Mouse (Mus musculus) hindbrain, embryonic 13.5 days (tissue): ENCODE data around the gene Iffo2. TPM values are rescaled to one million over a fixed set of nuclear protein-coding genes. Genes with fewer than 3 reads are reported as not detected.
"Not testable (repeated sequence)": the region's sequence is repeated elsewhere in the genome, so short reads cannot be mapped to it uniquely, and the experiment has no call there.

Source experiments
- ATAC-seq: fragments of 200-750 bp; cut with Nextera tagmentation; 2 replicates; pipeline ENCODE4 v1.8.0; 2017; ENCODE audit warnings: moderate TSS enrichment; ENCODE audit not compliant: low FRiP score
- H3K27ac ChIP-seq: fragments of 300-500 bp; sonication (generic); 2 replicates; pipeline ENCODE4 v1.5.1; 2015; ENCODE audit warnings: inconsistent platforms, mild to moderate bottlenecking, moderate library complexity
- H3K27me3 ChIP-seq: fragments of 300-500 bp; sonication (generic); 2 replicates; pipeline ENCODE4 v1.6.1; 2015; ENCODE audit warnings: mild to moderate bottlenecking, inconsistent platforms
- H3K36me3 ChIP-seq: fragments of 300-500 bp; sonication (generic); 2 replicates; pipeline ENCODE4 v1.6.1; 2015; ENCODE audit warnings: mild to moderate bottlenecking, inconsistent platforms
- H3K4me1 ChIP-seq: fragments of 300-500 bp; sonication (generic); replicated peaks from 2 replicates; pipeline ENCODE4 v1.6.1; 2015; ENCODE audit warnings: inconsistent platforms
- H3K4me2 ChIP-seq: fragments of 300-500 bp; sonication (generic); 2 replicates; pipeline ENCODE4 v1.6.1; 2015; ENCODE audit warnings: inconsistent platforms, mild to moderate bottlenecking, moderate library complexity
- H3K4me3 ChIP-seq: fragments of 300-500 bp; sonication (generic); 2 replicates; pipeline ENCODE4 v1.5.1; 2015; ENCODE audit warnings: mild to moderate bottlenecking, inconsistent platforms
- H3K9ac ChIP-seq: fragments of 300-500 bp; sonication (generic); 2 replicates; pipeline ENCODE4 v1.6.1; 2015; ENCODE audit warnings: mild to moderate bottlenecking, inconsistent platforms
- H3K9me3 ChIP-seq: fragments of 300-500 bp; sonication (generic); 2 replicates; pipeline ENCODE4 v1.6.1; 2016; ENCODE audit warnings: inconsistent platforms
- WGBS: fragments of 180-500 bp; shearing (Covaris S2); methylation state at CpG from one replicate; pipeline ENCODE4 v1.1.7; 2015; 5-methylcytosine and 5-hydroxymethylcytosine counted together
- polyA plus RNA-seq: library from polyadenylated mRNA; unstranded; fragments of >200 nt; fragmentation: Nextera tagmentation; extraction: Ambion mirVana; gene quantifications from 2 replicates; pipeline ENCODE4 v1.2.1, GENCODE M21; 2015

Gene Iffo2
- 4.4 and 4.7 TPM in 2 replicates for polyA plus RNA-seq

DNA sequence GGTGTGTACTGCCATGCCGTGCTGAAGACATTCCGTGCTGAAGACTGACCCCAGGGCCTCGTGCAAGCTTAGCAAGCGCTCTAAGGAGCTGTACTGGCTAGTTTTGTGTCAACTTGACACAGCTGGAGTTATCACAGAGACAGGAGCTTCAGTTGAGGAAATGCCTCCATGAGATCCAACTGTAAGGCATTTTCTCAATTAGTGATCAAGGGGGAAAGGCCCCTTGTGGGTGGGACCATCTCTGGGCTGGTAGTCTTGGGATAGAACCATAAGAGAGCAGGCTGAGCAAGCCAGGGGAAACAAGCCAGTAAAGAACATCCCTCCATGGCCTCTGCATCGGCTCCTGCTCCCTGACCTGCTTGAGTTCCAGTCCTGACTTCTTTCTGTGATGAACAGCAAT lies at the start of gene Iffo2:
TSS of gene Iffo2 (plus strand) at position 301 of the 400 bp plus-strand sequence.
- H3K36me3 ChIP-seq, H3K4me2 ChIP-seq, H3K9ac ChIP-seq, ATAC-seq, H3K27ac ChIP-seq, H3K27me3 ChIP-seq, H3K4me1 ChIP-seq, H3K9me3 ChIP-seq, H3K4me3 ChIP-seq: not testable (repeated sequence)
- 87% methylated on average over 5 of the region's 5 CpGs for WGBS

GRCm38 (mm10) chr4:139481400-139481799 lies 48.9 kb upstream of the Iffo2 start:
- Histone ChIP-seq H3K9ac (no peak overlapping the region), H3K36me3 (peaks cover 96% of the 10 kb centered on the region), H3K9me3 (no peaks in the 10 kb centered on the region), H3K27ac (no peak overlapping the region), H3K4me3 (no peak overlapping the region), H3K4me2 (no peak overlapping the region), H3K4me1 (no peaks in the 10 kb centered on the region; the same call in 1 of the 2 replicates), H3K27me3 (no peaks in the 10 kb centered on the region)
- 100% methylated on average over 1 of the region's 1 CpGs for WGBS
- ATAC-seq = no peak

- WGBS = 92% methylated on average over 8 of the region's 8 CpGs
- H3K9me3 ChIP-seq = no peaks in the 10 kb centered on the region
- H3K27me3 ChIP-seq = no peaks in the 10 kb centered on the region
- peaks cover 8% of the 10 kb centered on the region for H3K4me1 ChIP-seq
- no peak for ATAC-seq
- no peak overlapping the region for H3K9ac ChIP-seq
- no peak overlapping the region for H3K27ac ChIP-seq
- H3K4me2 ChIP-seq = no peak overlapping the region
- H3K36me3 ChIP-seq = peaks cover 98% of the 10 kb centered on the region
- no peak overlapping the region for H3K4me3 ChIP-seq
These were observed 46.8 kb upstream of the Iffo2 start for GRCm38 (mm10) chr4:139483461-139484105.

DNA sequence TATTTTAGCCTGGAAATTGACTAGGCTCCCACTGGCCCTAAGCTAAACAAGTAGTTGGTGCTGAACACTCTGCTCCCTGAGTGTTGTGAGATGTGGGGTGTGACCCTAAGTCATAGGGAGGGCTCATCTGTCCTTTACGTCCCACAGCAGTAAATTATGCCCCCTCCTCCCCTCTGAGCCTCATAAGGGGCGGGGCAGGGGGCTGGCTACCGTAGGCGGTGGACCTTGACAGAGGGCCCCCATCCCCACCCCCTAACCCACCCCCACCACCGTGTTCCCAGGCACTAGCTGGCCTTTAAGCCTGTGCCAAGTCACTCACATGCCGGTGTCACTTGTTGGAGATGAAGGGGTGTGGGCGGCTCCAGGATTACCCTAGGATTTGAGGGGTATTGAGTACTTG lies 45.9 kb upstream of the Iffo2 start:
- 82% methylated on average over 7 of the region's 7 CpGs for WGBS
- H3K36me3 ChIP-seq = peaks cover 98% of the 10 kb centered on the region

DNA sequence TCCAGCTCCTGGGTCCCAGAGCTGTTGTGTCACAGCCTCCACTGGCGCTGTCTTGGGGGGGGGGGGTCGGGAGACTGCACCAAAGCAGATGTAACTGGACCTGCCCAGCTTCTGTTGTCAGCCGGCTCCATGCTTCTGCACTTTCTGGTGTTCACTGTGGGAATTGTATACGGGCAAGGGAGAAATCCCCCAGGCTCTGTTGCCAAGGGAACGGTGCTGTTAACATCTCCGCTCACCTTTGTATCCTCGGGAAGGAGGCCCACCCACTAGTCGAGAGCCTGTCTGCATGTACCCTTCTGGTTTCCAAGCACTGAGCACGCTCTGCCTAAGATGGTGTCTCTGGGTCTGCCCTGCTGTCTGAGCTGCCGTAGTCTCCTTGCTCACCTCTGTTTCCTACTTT lies 43.3 kb upstream of the Iffo2 start:
- Histone ChIP-seq H3K4me3 (no peak overlapping the region), H3K9ac (peak overlapping the region; percentile 51; the same call in 1 of the 2 replicates), H3K36me3 (peaks cover 98% of the 10 kb centered on the region), H3K9me3 (no peaks in the 10 kb centered on the region), H3K4me1 (peaks cover 8% of the 10 kb centered on the region), H3K4me2 (no peak overlapping the region), H3K27me3 (no peaks in the 10 kb centered on the region), H3K27ac (peak overlapping the region; percentile 36; the same call in 1 of the 2 replicates)
- 52% methylated on average over 10 of the region's 10 CpGs for WGBS
- ATAC-seq = no peak

More for the DNA sequence above, 45.9 kb upstream of the Iffo2 start:
- Histone ChIP-seq H3K4me1 (peaks cover 8% of the 10 kb centered on the region), H3K4me3 (no peak overlapping the region), H3K4me2 (no peak overlapping the region), H3K9me3 (no peaks in the 10 kb centered on the region), H3K27ac (no peak overlapping the region), H3K9ac (no peak overlapping the region), H3K27me3 (no peaks in the 10 kb centered on the region)
- ATAC-seq = no peak

DNA sequence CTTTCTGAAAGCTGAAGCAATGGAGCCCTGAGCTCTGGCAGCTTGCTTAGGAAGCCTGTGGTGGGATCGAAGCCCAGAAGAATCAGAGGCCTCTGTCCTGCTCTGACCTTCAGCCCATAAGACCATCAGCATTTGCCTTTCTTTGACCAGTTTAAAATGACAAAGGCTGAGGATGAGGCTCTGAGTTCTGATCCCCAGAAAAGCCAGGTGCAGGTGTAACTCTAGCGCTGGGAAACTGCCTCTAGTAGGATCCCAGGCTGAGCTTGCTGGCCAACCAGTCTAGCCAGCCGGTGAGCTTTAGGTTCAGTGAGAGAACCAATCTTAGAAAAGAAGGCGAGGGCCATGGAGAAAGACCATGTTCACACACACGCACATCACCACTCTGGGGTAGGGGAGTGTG lies 42.0 kb upstream of the Iffo2 start:
- Histone ChIP-seq H3K9me3 (no peaks in the 10 kb centered on the region), H3K9ac (no peak overlapping the region), H3K27ac (no peak overlapping the region), H3K4me3 (no peak overlapping the region), H3K27me3 (no peaks in the 10 kb centered on the region), H3K36me3 (peaks cover 85% of the 10 kb centered on the region), H3K4me1 (peaks cover 11% of the 10 kb centered on the region), H3K4me2 (no peak overlapping the region)
- no peak for ATAC-seq
- 93% methylated on average over 5 of the region's 5 CpGs for WGBS

DNA sequence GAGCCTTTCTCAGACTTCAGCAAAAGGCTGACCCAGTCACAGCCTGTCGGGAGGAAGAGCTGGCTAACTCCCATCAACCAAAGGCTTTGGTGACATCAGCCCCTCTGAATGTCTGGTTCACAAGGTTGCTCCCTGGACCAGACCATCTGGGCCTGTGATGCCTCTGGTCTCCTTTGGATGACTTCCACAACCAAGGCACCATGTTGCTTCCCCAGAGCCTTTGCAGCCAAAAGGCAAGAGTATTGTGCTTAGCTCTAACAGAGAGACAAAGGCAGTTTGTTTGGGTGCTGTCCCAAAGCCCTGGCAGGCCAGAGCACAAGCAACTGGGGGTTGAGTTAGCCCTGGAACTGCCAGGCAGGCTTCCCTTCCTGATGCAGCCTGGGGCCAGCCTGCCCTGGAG lies 40.4 kb upstream of the Iffo2 start:
- 83% methylated on average over 1 of the region's 1 CpGs for WGBS
- H3K36me3 ChIP-seq = peaks cover 69% of the 10 kb centered on the region
- H3K9me3 ChIP-seq = no peaks in the 10 kb centered on the region
- no peaks in the 10 kb centered on the region for H3K27me3 ChIP-seq
- no peak overlapping the region for H3K4me2 ChIP-seq
- no peak for ATAC-seq
- peaks cover 11% of the 10 kb centered on the region for H3K4me1 ChIP-seq
- H3K4me3 ChIP-seq = no peak overlapping the region
- H3K9ac ChIP-seq = 0 out of 2 replicates have a peak overlapping the region, but pooled peaks have one; percentile 6
- no peak overlapping the region for H3K27ac ChIP-seq

DNA sequence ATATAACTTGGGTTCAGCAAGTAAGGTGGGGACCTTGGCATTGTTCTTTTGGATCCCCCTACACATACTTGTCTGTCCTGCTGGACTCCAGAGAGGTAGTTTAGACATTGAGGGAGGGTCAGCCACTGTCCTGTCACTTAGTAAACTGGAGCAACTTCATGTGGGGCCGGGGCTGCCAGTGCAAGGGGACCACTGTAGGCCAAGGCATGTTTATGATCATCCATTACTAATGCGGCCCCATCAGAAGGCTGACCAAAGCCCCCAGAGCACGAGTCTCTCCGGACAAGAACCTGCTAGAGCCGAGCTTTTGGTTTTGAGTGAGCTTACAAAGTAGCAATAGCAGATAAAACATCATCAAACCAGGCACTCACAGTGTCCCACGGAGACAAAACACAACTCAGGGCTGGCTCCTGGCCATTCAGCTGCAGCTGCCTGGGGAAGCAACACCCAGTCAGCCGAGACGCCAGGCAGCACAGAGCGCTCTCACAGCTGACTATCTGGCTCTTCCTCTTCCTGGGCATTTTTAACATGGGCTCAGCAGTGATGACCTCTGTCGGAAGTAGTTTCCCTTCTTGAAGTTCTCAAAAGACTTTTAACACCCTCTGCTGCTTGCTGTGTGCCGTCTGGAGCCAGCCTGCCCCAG lies 39.8 kb upstream of the Iffo2 start:
- peaks cover 11% of the 10 kb centered on the region for H3K4me1 ChIP-seq
- H3K4me2 ChIP-seq = no peak overlapping the region
- H3K9me3 ChIP-seq = no peaks in the 10 kb centered on the region
- ATAC-seq = no peak
- no peak overlapping the region for H3K27ac ChIP-seq
- WGBS = 83% methylated on average over 11 of the region's 11 CpGs
- H3K27me3 ChIP-seq = no peaks in the 10 kb centered on the region
- H3K36me3 ChIP-seq = peaks cover 63% of the 10 kb centered on the region
- H3K9ac ChIP-seq = no peak overlapping the region
- H3K4me3 ChIP-seq = no peak overlapping the region

- WGBS = 92% methylated on average over 5 of the region's 5 CpGs
- Histone ChIP-seq H3K27ac (no peak overlapping the region), H3K4me3 (no peak overlapping the region), H3K4me1 (peaks cover 9% of the 10 kb centered on the region), H3K9me3 (no peaks in the 10 kb centered on the region), H3K9ac (no peak overlapping the region), H3K4me2 (no peak overlapping the region), H3K27me3 (no peaks in the 10 kb centered on the region), H3K36me3 (peaks cover 53% of the 10 kb centered on the region)
- no peak for ATAC-seq
These were observed 38.7 kb upstream of the Iffo2 start for GRCm38 (mm10) chr4:139491541-139492170.

GRCm38 (mm10) chr4:139492258-139492833 lies 38.0 kb upstream of the Iffo2 start:
- no peak for ATAC-seq
- 42% methylated on average over 3 of the region's 3 CpGs for WGBS
- no peak overlapping the region for H3K4me2 ChIP-seq
- peaks cover 47% of the 10 kb centered on the region for H3K36me3 ChIP-seq
- 0 out of 2 replicates have a peak, but pooled peaks cover 3% of the 10 kb centered on the region for H3K4me1 ChIP-seq
- H3K27me3 ChIP-seq = no peaks in the 10 kb centered on the region
- H3K4me3 ChIP-seq = no peak overlapping the region
- H3K9ac ChIP-seq = no peak overlapping the region
- no peak overlapping the region for H3K27ac ChIP-seq
- H3K9me3 ChIP-seq = no peaks in the 10 kb centered on the region

GRCm38 (mm10) chr4:139493227-139494025 lies 36.9 kb upstream of the Iffo2 start:
- ATAC-seq = no peak
- Histone ChIP-seq H3K27ac (no peak overlapping the region), H3K9ac (peak overlapping the region; percentile 43; the same call in 1 of the 2 replicates), H3K4me3 (no peak overlapping the region), H3K36me3 (peaks cover 36% of the 10 kb centered on the region), H3K4me2 (no peak overlapping the region), H3K9me3 (no peaks in the 10 kb centered on the region), H3K27me3 (no peaks in the 10 kb centered on the region), H3K4me1 (0 out of 2 replicates have a peak, but pooled peaks cover 9% of the 10 kb centered on the region)
- 77% methylated on average over 9 of the region's 9 CpGs for WGBS

DNA sequence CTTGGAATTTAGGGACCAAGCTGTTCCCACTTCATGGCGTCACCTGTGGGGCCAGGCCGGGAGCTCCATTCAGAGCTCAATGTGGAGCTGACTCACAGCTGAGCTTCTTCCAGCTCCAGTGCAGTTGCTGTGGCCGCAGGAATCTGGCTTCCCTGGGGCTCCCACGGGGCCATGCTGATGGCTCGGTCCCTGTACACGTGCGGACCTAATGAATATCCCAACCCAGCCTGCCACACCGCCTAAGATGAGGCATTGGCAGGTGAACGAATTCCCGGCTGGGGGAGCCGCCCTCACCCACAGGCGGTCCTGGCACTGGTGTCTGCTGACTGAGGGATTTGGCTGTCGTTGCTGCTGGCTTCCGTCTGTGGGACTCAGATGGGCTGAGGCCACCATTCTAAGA lies 29.5 kb upstream of the Iffo2 start:
- ATAC-seq = no peak
- Histone ChIP-seq H3K4me1 (peaks cover 13% of the 10 kb centered on the region), H3K27ac (no peak overlapping the region), H3K4me3 (no peak overlapping the region), H3K9me3 (no peaks in the 10 kb centered on the region), H3K4me2 (no peak overlapping the region), H3K36me3 (no peaks in the 10 kb centered on the region), H3K27me3 (no peaks in the 10 kb centered on the region), H3K9ac (no peak overlapping the region)
- 56% methylated on average over 14 of the region's 14 CpGs for WGBS
